Mouse (Mus musculus): ENCODE results near the gene Atp8b5.

DNA sequence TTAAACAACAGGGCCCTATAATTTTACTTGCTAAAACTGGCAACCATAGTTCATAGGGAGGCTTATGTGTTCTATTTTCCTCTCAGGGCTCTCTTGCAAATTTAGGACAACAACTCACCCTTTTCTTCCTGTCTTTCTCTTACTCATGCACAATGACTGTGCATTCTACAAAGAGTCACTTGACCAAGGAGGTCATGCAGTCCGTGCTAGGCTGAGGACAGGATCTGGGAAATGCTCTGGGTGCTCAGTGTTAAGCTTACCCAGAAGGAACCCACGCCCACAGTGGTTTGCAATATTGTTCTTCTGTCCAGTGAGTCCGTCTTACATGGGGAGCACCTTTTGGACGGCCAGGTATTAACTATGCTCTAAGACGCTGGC is 117.1 kb downstream of the Atp8b5 start:
- no peak for TF ChIP-seq CTCF (IDR thresholded peaks at IDR 0.05)
- no peak for TF ChIP-seq EP300 (IDR thresholded peaks at IDR 0.05)
